Comparison of ENCODE assay signal across 26 mouse cellular contexts in genomic region chr11:111643603-111644002, GRCm38 (mm10).
"Had no signal": no experiment of that assay in that cellular context is flagged by ENCODE, and none has a peak within 500 bp of the region (broad histone marks: within the 10 kb centered on the region; RNA-seq: fewer than 3 reads in every experiment).

No protein-coding gene starts in this region.

- H3K27ac ChIP-seq: gastrocnemius, adult 2 months; heart, adult 2 months; heart, embryonic 13.5 days; heart, embryonic 15.5 days; hindbrain, embryonic 13.5 days; hindbrain, embryonic 15.5 days; hindbrain, postnatal 0 days; kidney, embryonic 15.5 days; kidney, postnatal 0 days; limb, embryonic 13.5 days; limb, embryonic 15.5 days had no signal

- H3K9me3 ChIP-seq: heart, embryonic 13.5 days; heart, embryonic 15.5 days; hindbrain, embryonic 13.5 days; hindbrain, embryonic 15.5 days; kidney, embryonic 15.5 days; limb, embryonic 13.5 days; limb, embryonic 15.5 days had no signal

- ATAC-seq: hindbrain, postnatal 0 days; intestine, embryonic 16.5 days had no signal

- DNase-seq: gastrocnemius, adult 2 months; gastrocnemius, postnatal 10 days; gastrocnemius, postnatal 25 days; heart, adult 11 months; heart, adult 2 months; heart, postnatal 14 days; heart, postnatal 36 days; kidney, adult 11 months; kidney, adult 2 months; kidney, adult 9 months; kidney, postnatal 14 days; kidney, postnatal 36 days; layer of hippocampus, adult 9-11 months; layer of hippocampus, postnatal 36 days; left cerebral cortex, postnatal 4 days had no signal

- H3K27me3 ChIP-seq: heart, embryonic 13.5 days; heart, embryonic 15.5 days; hindbrain, embryonic 13.5 days; hindbrain, embryonic 15.5 days; kidney, embryonic 15.5 days; limb, embryonic 13.5 days; limb, embryonic 15.5 days had no signal

- H3K4me2 ChIP-seq: heart, embryonic 11.5 days; heart, embryonic 13.5 days; heart, embryonic 15.5 days; hindbrain, embryonic 13.5 days; hindbrain, embryonic 15.5 days; kidney, embryonic 15.5 days; limb, embryonic 13.5 days; limb, embryonic 15.5 days had no signal

- H3K4me3 ChIP-seq: gastrocnemius, adult 2 months; heart, adult 2 months; heart, embryonic 13.5 days; heart, embryonic 15.5 days; hindbrain, embryonic 13.5 days; hindbrain, embryonic 15.5 days; kidney, embryonic 15.5 days; limb, embryonic 13.5 days; limb, embryonic 15.5 days had no signal

- H3K4me1 ChIP-seq: heart, embryonic 13.5 days; heart, embryonic 15.5 days; hindbrain, embryonic 13.5 days; hindbrain, embryonic 15.5 days; kidney, embryonic 15.5 days; limb, embryonic 13.5 days; limb, embryonic 15.5 days had no signal

- H3K9ac ChIP-seq: heart, embryonic 13.5 days; heart, embryonic 15.5 days; hindbrain, embryonic 13.5 days; hindbrain, embryonic 15.5 days; kidney, embryonic 15.5 days; limb, embryonic 13.5 days; limb, embryonic 15.5 days had no signal

- H3K36me3 ChIP-seq: heart, embryonic 13.5 days; heart, embryonic 15.5 days; hindbrain, embryonic 13.5 days; hindbrain, embryonic 15.5 days; kidney, embryonic 15.5 days; limb, embryonic 13.5 days; limb, embryonic 15.5 days had no signal
